Mouse (Mus musculus): ENCODE measurements around the gene Gpatch4. TPM values are rescaled to one million over a fixed set of nuclear protein-coding genes. Genes with fewer than 3 reads are reported as not detected.

The Gpatch4 gene
- total RNA-seq, 2 experiments from 2014 or later: 11.4 to 11.8 TPM

DNA sequence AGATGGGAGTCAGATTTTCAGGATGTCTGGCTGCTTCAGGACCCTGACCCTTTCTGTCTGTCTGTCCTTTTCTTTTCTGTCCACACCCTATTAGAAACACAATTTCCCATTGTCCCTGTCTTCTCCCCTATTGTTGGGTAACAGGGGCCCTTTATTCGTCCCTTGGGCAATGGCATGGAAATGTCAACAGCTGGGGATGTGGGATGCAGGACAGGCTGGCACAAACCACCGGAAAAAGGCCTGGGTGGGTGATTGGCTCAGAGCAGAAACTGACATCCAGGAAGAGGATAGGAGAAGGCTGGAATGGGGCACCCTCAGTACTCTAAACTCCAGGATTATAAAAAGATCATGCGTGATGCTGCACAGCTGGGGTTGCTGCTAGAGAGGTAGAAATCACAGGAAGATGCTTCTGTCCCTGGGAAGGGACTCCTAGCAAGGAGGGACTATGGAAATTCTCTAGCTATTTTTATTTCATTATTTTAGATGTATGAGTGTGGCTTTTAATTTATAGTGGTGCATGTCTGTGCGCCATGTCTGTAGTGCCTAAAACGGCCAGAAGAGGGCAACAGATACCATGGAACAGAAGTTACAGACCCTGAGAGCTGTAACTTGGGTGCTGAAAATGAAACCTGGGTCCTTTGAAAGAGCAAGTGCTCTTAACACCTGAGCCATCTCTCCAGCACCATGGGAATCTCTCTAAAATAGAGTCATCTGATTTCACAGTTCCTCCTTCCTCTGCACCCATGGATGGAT lies 15.3 kb upstream of the Gpatch4 start, which contains the start of gene Hapln2:
Hapln2 (minus strand) TSS at position 150 of the 753 bp plus-strand sequence.
- no peak for DNase-seq (ENCODE audit: low spot score in 2 of 2)

DNA sequence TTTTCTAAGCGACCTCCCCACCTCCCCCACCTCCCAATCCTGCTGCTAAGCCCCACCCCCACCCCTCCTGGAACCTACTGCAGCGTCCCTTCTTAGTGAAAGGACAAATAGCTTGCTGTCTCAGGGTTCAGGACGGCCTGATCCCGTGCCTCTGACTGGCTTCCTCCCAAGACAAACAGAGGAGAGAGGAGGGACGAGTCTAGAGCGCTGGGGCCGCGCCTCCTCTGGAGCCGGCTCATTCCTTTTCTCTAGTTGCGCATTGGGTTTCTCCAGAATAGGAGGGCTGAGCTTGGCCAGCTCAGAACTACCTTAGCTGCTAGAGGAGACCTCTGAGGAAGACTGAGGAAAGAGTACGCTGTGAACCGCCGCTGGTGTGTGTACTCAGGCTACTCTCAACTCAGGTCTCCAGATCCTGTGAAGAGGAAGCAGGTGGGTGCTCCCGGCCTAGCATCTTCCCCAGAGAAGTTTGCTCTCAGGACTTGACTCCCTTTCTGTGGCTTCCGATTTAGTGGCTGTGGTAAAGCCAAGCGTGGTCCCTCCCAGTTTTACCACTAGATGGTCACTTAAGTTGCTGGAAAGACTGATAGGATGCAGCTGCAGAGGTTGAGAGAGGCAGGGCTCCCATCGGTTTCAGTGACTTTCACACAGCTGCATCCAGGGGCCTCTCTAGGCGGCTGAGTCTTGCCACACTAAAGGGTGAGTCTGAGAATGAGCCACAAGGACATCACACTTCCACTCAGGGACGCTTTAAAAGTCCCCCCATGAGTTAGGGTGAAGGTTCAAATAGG lies 12.1 kb upstream of the Gpatch4 start:
- no peak for DNase-seq (ENCODE audit: low spot score in 2 of 2)

DNA sequence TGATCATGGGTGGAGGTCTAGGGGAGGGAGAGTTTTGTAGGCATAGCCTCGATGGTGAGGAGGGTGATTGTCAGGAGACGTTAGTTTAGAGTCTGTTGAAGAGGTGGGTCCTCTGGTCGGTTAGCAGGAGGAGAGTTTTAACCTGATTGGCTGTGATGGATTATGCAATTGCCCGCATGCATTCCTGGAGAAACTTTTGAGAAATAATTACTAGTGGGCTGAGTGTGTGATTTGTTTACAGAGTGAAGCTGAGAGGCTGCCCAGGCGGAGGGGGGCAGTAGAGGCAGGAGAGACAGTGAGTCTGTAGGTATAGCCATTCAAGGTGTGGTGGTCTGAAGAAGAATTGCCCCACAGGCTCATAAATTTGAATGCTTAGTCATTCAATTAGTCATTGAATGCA lies 9.4 kb upstream of the Gpatch4 start:
- DNase-seq (ENCODE audit: low spot score in 2 of 2): no peak

DNA sequence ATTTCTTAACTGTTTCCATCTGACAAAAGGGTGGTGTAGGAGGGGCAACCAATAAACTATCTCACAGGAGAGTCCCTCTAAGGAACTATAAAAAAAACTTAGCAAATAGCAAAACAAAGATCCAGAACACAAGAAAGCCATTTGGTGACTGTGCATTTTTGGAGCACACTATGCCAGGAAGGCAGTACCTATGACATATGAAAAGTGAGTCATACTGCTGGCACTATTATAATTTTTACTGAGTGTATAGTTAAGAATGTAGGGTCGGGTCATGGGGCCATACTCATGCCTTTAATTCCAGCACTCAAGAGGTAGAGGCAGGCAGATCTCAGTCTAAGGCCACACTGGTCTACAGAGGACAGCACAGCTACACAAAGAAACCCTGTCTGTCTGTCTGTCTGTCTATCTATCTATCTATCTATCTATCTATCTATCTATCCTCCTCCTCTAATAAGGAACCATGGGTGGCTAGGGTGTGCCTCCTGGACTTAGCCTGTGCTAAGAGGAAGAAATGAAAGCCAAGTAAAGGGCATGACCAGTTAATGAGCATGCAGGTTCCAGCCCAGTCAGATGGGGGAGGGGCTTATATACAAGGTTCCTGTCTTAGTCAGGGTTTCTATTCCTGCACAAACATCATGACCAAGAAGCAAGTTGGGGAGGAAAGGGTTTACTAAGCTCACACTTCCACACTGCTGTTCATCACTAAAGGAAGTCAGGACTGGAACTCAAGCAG lies 7.2 kb upstream of the Gpatch4 start:
- no peak for DNase-seq (ENCODE audit: low spot score in 2 of 2)

DNA sequence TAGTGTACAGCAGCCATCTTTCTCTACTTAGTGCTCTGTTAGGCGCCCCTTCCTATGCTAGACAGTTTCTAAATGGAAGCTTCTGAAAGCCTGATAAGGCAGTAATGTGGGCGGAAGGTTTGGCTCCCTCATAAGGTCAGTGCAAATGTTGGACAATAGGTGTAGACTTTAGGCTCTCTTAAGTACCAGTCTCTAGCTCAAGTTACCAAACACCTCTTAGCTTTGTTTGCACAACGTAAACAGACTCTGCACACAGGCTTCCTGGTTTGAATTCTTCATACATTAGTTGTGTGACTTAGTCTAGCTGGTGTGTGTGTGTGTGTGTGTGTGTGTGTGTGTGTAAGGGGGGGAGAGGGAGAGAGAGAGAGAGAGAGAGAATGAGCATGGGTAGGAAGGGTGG lies 6.6 kb downstream of the Gpatch4 start:
- DNase-seq (ENCODE audit: low spot score in 2 of 2): no peak

DNA sequence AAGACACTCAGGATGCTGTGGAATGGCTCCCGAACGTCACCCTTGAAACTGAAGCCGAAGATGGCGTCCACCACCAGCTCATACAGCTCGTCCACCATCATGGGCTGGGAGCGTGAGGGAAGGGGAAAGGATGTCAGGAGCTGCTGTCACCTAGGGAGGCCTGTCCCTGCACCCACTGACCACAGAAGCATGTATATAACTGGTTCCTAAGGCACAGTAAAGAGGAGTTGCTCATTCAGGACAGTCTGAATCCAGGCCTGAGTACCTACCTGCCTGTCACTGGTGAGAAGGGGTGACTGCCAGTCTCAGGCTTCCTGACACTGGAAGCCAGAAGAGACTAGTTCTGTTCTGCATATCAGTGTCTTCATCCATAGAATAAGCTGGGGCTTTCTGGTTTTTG lies 14.1 kb downstream of the Gpatch4 start:
- no peak for DNase-seq (ENCODE audit: low spot score in 2 of 2)

DNA sequence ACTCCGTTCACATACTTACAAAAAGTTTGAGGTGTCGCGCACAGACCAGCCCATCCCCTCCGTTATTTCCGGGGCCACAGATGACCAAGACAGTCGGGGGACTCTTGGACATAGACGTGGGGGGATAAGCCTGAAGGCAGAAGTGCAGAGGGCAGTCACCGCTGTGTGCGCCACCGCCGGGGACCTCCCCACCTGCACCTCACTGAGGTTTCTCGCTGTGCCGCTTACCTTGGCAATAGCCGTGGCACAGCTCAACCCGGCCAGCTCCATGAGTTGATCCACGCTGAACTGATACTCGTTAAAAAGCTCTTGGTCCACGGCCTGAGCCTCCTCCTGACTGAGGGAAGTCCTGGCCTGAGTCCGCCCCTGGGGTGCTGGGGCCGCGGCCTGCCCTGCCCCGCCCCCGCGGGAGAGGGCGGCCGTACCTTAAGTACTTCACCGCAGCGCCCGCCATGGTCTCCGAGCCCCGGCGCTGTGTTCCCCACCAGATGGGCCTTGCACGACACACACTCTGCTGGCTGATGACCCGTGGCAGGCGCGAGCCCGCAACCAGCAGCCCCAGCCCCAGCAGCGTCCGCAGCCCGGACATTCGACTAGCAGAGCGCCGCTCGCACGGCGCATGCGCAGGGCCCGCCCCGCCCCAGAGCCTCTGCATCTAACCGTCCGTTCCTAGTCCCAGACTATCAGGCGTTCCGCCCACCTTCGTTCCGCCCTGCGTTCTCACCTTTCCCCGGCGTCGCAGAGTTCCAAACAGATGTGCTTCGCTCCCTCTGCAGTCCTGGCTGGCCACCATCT lies 15.2 kb downstream of the Gpatch4 start, which contains the start of gene Naxe:
Naxe (minus strand) TSS at position 594 of the 795 bp plus-strand sequence.
- DNase-seq (ENCODE audit: low spot score in 2 of 2): peak; percentile 80 to 89

DNA sequence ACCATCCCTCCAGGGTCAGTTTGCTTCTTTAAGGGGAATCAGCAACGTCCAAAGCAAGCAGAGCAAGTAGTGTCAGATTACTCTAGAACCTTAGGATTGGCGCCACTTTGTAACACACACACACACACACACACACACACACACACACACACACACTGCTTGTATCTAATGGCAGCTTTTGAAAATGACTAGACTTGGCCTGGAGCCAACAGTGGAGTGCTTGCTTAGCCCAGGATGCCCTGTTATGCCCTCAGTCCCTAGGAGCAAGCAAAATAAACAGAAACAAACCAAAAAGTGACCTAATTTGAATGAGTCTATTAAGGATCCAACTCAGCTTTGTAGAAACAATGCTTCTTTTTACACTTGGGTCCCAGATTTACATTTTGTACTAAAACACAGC lies 25.5 kb downstream of the Gpatch4 start:
- DNase-seq (ENCODE audit: low spot score in 2 of 2): no peak

DNA sequence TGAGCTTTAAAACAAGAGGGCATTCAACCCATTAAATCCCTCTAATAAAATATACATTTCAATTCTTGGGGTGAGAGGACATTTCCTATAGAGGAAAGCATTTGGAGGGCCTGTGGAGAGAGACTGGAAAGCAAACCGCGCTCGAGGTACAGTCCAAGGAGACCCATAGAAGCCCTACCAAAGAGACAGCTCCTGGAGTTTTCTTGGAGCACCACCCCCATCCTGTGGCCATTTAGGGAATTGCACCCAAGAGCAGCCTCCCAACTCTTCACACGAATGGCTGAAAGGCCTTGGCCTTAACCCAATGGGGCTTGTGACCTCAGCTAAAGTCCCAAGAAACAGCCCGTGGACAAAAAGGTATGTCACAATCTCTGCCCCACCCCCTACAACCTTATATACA lies 28.9 kb downstream of the Gpatch4 start:
- DNase-seq (ENCODE audit: low spot score in 2 of 2): peak; percentile 75 to 77

DNA sequence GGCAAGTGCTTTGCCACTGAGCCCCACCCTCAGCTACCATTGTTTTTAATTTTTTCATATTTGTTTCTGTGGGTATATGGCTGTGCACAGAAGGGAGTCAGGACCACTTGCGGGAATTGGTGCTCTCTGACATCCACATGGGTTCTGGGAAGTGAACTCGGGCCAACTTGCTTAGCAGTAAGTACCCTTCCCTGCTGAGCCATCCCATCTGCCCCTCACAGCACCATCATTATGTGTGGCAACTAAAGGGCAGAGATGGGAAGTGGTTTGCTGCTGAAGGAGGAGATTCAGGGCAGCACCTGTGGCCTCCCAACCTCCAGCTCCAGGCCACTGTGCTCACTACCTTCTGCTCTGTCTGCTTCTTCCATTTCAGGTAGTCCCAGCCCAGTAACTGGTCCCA lies 30.7 kb downstream of the Gpatch4 start:
- DNase-seq (ENCODE audit: low spot score in 2 of 2): no peak

DNA sequence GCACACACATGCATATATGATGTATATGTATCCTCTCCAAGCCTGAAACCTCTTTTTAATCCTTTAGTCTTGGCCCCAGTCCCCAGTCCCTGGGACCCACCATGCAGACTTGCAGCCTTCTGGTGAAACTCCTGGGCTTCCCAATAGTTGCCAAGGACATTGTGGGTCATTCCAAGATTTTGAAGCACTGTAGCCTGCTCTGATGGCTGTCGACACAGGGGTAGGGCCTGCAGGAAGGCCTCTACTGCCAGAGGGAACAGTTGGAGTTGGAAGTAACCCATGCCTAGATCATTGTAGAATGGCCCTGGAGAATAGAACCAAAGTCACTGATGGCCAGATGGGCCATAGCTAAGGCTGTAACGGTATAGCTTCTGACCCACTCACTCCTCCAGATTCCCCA lies 31.4 kb downstream of the Gpatch4 start:
- no peak for DNase-seq (ENCODE audit: low spot score in 2 of 2)

DNA sequence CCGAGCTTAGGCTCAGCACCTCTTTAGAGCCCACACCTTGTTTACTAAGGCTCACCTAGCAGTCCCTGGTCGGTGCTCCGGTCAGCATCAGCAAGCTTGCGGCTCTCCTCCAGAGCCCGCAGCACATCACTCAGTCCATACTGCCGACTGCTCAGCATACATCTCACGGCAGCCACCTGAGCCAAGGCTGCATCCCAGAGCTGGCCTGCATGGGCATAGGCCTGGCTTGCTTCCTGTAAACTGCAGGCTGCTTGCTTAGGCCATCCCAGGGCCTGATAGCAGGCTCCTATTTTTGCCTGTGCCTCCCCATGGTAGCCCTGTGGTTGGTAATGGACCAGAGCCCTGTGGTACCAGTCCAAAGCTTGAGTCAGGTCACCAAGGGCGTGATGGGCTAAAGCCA lies 31.9 kb downstream of the Gpatch4 start:
- DNase-seq (ENCODE audit: low spot score in 2 of 2): no peak

DNA sequence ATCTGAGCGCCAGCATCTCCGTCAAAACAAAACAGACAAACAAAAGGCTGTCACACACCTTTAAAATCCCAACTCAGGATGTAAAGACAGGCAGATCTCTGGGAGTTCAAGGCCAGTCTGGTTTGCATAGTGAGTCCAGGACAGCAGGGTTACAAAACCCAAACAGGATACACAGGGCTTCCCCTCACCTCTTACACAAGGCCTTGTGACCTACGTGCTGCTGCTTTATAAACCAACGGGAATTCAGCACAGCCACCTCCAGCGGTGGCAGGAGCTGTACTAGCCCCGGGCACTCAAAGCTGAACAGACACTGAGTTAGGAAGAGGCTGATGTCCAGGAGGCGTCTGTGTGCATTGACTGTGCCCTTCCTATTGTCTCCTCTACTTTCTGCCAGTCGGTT lies 34.5 kb downstream of the Gpatch4 start:
- no peak for DNase-seq (ENCODE audit: low spot score in 2 of 2)

DNA sequence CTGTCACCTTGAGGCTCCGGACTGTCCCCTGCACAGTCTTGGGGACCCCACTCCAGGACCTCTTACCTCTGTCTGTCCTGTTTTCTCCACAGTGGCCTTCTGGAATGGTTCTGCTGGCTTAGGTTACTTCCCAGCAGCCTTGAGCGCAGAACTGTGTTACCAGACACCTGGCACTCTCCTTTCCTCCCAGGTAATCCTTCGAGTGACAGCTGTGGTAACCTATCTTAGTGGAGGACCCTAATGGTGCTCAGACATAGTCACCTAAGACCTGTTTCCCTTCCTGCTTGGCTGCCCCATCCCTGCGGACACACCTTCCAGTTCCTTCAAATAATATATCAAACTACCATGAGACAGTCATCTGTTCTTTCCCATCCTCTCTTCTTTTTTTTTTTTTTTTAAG lies 35.3 kb downstream of the Gpatch4 start, which contains the start of gene Ttc24:
Ttc24 (minus strand) TSS at position 101 of the 400 bp plus-strand sequence.
- no peak for DNase-seq (ENCODE audit: low spot score in 2 of 2)

DNA sequence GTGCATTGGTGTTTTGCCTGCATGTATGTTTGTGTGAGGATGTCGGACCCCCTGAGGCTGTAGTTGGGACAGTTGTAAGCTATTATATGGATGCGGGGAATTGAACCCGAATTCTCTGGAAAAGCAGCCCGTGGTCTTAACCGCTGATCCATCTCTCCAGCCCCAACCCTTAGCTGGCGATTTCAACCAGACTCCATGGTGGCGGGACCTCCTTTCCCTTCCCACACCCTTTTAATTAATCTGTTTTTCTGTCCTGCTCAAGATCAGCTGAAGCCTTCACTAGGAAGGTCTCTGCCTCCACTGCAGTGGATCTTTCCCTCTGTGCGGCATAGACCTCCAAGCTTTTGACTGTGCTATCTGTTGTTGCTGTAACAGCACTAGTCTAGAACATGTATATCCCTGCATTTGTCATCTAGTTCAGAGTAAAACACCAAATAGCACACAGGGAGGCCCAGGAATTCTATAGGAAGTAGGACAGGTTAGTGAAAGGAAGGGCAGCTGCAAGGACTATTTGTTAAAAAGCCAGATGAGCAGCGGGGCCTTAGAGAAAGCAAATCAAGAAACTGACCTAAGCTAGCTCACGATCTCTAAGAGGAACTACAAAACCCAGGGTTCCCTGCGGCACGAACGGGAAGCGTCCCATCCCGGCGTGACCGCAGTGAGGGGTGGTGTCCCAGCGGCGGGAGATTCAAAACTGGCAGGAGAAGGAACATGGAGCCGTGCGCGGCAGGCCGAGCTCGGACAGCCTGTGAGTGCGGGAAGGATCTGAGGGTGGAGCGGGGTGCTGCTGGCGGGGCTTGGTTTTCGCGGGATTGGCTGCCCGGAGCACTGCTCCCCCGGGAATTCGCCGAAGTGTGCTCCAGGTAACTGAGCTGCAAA lies 38.7 kb downstream of the Gpatch4 start, which contains the start of gene Iqgap3:
Iqgap3 (plus strand) TSS at position 627 of the 879 bp plus-strand sequence.
- peak; percentile 78 to 91 for DNase-seq (ENCODE audit: low spot score in 2 of 2)

DNA sequence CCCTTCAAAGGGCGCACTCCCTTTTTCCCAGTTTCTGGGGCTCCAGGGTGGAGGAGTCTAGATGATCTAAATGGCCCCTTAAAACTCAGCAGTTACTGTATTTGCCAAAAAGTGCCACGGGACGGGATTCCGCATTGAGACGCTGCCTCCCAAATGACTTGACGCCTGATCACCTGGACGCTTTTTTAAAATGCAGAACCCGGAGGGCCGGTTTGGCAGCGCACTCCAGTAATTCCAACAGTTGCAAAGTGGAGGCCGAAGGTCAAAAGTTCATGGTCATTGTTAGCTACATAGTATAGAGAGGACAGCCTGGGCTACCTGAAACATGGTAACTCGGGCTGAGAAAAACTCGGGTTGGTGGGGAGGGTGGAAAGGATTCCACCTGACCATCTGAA lies 39.3 kb downstream of the Gpatch4 start:
- no peak for DNase-seq (ENCODE audit: low spot score in 2 of 2)

DNA sequence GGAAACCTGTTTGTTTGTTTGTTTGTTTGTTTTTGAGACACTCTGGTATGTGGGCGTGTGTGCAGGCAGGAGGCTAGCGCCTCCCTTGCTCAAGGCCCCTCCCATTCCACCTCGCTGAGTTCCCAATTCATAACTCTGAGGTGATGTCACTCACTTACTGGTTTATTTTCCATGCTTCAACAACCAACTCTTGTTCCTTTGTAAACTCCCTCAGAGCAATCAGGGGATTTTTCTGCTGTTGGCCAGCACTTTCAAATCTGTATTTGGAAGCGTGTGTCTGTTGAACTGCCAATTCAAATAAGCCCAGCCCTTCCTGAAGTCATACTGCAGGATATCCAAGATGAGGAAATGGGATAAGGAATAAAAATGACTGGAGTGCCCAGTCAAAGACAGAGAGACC lies 39.8 kb downstream of the Gpatch4 start:
- DNase-seq (ENCODE audit: low spot score in 2 of 2): no peak

DNA sequence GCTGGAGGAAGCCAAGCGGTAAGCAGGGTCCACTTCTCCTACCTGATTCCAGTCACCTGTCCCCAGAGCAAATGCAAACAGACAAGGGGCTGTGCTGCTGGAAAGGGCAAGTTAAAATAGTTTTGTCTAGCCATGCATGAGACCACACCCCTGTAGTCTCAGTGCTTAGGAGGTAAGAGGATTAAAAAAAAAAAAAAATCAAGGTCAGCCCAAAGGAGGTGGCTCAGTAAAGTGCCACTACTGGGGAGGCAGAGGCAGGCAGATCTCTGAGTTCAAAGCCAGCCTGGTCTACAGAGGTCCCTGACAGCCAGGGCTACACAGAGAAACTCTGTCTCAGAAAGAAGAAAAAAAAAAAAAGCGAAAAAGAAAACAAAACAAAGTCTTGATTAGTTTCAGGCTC lies 41.1 kb downstream of the Gpatch4 start:
- DNase-seq (ENCODE audit: low spot score in 2 of 2): no peak

DNA sequence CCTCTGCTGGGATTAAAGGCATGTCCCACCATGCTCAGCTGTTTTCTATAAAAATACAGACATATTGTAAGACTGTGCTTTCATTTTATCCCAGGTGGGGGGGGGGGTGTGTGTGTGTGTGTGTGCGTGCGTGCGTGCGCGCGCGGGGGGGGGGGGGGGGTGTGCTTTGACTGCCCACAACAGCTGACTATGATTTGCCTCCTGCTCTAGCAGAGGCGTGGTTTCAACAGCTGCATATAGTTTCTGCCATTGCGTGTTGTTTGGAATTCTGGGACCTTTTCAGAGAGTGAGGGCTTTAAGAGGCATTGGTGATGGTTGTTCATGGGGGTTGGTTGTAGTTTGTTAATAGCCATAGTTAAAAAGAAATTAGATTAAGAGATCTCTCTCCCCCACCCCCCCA lies 42.6 kb downstream of the Gpatch4 start:
- DNase-seq (ENCODE audit: low spot score in 2 of 2): no peak

DNA sequence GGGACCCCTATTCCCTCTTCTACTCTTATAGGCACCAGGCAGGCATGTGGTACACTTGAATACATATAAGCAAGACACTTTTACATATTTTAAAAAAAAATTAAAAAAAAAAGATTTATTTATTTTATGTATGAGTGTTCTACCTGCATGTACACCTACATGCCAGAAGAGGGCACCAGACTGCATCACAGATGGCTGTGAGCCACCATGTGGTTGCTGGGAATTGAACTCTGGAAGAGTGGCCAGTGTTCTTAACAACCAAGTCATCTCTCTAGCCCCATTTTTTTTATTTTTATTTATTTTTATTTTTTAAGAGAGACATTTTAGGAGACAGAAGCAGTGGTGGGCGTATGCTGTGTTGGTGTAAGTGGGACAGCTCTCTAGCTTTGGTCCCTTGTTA lies 44.8 kb downstream of the Gpatch4 start:
- no peak for DNase-seq (ENCODE audit: low spot score in 2 of 2)

Data from gastrocnemius, postnatal 4 days (tissue).